Mouse (Mus musculus) MN1 (cell line): Measurements from ENCODE around the gene Ccdc138.

Experiments
- DNase-seq: peaks from one replicate; pipeline ENCODE4 v3.0.0-alpha.2; 2016; ENCODE audit warnings: low spot score

Ccdc138 gene

DNA sequence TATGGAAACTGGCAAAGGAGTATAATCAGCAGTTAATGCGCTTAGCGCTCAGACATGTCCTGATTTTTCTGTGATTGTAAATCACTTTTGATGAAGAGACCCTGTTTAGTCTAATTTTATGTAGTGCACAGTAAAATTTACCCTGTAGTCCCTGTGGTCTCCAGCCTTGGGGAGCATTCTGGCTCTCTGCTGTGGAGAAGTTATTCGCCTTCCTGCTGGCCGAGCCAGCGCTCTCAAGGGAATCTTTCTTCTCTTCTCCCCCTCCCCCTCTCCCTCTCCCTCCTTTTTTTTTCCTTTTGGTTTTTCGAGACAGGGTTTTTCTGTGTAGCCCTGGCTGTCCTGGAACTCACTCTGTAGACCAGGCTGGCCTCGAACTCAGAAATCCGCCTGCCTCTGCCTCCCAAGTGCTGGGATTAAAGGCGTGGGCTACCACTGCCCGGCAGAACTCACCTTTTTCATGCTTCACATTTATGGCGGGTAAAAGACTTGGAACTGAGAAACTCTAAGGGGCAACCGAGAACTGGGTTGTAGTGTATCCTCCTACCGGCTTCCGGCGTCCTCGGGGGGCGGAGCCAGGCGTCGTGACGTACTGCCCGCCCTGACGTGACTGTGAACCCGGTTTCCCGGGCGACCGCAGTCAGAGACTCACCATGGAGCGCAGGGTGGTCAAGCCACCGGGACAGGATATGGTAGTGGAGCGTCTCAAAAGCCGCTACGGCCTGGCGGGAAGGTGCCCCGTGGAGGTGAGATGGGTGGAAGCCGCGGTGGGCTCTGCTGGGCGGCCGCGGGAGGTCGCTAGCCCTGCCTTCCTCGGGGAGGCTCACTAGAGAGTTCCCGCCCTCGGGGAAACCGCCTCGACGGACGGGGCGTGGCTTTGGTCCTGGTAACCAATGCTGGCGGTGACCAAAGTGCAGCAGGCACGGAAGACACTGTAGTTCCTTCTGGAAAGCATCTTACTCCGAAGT is at the start of gene Ccdc138:
Gene Ccdc138 (plus strand): TSS at position 629 of the 965 bp plus-strand sequence.
- peak; percentile 97 for DNase-seq

- DNase-seq = no peak
Observed at GRCm38 (mm10) chr10:58451575-58451974, 46.2 kb upstream of the Ccdc138 start.

- no peak for DNase-seq
Observed at GRCm38 (mm10) chr10:58452185-58452584, 45.6 kb upstream of the Ccdc138 start.

- DNase-seq = no peak
Observed at GRCm38 (mm10) chr10:58459896-58460295, 37.9 kb upstream of the Ccdc138 start.

DNA sequence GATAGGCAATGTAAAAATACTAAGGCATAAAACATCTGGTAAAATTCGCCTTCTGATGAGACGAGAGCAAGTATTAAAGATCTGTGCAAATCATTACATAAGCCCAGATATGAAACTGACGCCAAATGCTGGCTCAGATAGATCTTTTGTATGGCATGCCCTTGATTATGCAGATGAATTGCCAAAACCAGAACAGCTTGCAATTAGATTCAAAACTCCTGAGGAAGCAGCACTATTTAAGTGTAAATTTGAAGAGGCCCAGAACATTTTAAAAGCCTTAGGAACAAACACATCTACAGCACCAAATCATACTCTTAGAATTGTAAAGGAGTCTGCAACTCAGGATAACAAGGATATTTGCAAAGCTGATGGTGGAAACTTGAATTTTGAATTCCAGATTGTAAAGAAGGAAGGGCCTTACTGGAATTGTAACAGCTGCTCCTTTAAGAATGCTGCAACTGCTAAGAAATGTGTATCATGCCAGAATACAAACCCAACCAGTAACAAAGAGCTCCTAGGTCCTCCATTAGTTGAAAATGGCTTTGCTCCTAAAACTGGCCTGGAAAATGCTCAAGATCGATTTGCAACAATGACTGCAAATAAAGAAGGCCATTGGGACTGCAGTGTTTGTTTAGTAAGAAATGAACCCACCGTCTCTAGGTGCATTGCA is 20.5 kb upstream of the Ccdc138 start:
- DNase-seq = no peak

GRCm38 (mm10) chr10:58478071-58478578 is 19.6 kb upstream of the Ccdc138 start:
- DNase-seq = no peak

DNA sequence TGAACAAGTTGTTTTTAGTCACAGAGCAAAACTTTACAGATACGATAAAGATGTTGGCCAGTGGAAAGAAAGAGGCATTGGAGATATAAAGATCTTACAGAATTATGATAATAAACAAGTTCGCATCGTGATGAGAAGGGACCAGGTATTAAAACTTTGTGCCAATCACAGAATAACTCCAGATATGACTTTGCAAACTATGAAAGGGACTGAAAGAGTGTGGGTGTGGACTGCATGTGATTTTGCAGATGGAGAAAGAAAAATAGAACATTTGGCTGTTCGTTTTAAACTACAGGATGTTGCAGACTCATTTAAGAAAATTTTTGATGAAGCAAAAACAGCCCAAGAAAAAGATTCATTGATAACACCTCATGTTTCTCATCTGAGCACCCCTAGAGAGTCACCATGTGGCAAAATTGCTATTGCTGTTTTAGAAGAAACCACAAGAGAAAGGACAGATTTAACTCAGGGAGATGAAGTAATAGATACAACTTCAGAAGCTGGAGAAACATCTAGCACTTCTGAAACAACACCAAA is 17.7 kb upstream of the Ccdc138 start:
- DNase-seq = no peak

DNA sequence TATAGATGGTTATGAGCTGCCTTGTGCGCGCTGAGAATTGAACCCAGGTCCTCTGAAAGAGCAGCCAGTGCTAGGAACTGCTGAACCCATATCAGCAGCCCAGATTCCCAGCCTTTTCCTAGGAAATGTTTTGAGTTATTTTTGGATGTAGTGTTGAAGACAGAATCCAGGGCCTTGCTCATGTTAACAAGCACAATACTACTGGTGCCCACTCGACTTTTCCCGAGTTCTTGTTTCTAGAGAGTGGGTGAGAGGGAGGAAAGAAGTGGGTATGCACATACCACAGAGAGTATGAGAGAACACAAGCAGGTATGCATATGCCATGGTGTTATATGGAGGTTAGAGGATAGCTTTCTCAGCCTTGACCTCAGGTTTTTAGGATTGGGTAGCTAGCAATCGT is 6.7 kb upstream of the Ccdc138 start:
- no peak for DNase-seq

DNA sequence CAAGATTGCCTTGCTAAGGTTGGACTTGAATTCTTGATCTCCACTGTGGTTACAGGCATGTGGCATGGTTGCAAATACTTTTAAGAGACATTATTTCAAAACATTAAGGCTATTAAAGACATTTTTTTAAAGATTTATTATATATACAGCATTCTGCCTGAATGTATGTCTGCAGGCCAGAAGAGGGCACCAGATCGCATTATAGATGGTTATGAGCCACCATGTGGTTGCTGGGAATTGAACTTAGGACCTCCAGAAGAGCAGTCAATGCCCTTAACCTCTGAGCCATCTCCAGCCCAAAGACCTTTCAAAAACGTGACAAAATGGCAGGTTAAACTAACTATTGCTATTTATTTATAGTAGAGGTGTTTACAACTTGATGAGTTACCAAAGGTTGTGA is 2.1 kb upstream of the Ccdc138 start:
- DNase-seq = no peak

- peak; percentile 33 for DNase-seq
Observed at GRCm38 (mm10) chr10:58496732-58497131, 1.0 kb upstream of the Ccdc138 start.

DNA sequence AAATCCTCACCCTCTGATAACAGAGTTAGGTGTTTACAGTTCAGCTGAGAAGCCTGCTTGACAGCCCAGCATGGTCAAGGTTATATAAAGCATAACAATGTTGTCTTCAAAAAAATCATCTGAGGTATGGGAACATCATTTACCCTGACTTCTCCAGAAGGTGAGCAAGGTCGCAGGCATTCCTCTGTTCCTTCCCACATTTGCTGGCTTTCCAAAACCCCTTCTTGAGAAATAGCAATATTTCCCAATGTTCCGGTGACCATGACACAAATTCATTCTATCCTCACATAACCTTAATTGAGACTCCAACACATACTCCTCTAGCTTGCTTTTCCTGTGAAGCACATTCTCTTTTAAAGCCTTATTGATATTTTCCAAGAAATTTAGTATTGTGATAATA is 768 bp downstream of the Ccdc138 start:
- no peak for DNase-seq

GRCm38 (mm10) chr10:58529358-58529757 is 31.6 kb downstream of the Ccdc138 start:
- no peak for DNase-seq

DNA sequence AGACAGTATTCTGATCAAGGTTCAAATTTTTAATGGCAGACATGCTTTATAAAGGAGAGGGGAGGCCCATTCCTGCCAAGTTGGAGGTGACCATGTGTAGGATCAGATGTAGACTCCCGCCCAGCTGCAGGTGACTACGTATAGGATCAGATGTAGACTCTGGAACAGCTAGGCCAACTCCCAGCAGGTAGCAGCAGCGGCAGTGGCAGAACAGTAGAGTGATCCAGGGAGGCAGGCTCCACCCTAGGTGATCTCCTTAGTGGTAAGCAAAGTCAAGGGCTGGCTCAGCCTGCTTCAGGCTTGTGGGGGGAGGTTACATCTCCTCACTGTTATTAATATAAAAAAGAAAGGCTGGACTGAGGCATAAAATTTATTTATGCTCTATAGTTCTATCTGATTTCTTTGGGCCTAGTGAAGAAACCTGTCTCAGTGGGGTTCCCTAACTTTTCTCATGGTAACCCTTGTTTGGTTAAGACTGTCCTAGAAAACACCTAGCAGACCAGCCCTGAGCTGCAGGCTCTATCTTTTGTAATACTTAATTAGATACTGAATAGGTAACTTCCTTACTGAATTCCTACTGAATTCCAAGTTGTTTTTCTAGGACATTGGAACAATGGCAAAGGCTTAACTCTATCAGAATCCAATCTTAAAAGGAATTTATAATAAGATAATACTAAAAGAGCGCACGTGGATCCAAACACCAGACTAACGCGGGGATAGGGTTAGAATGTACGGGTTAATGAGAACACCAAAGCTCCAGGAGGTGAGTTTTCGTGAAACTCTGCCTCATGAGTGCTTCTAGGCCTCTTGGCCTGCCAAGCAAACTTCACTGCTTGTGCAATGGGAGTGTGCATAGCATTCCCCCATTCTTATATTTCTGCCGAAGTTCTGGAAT is 33.4 kb downstream of the Ccdc138 start:
- no peak for DNase-seq

DNA sequence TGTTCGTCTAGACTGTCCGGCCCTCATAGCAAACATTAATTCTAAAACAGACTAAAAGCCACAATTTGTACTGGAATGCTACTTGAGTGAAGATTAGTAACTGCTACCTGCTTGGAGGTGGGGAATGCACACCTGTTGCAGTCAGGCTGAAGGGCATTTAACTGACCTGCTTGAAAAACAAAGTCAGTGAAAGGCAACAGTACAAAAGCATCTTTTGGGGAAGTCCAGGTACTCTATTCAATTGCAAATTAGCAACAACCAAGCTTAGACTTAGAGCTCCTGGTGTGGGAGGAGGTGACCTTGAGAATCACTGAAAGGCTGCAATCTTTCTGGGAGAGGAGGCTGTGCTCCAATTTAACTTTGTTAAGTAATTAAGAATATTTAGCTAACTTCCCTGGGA is 34.4 kb downstream of the Ccdc138 start:
- DNase-seq = no peak

DNA sequence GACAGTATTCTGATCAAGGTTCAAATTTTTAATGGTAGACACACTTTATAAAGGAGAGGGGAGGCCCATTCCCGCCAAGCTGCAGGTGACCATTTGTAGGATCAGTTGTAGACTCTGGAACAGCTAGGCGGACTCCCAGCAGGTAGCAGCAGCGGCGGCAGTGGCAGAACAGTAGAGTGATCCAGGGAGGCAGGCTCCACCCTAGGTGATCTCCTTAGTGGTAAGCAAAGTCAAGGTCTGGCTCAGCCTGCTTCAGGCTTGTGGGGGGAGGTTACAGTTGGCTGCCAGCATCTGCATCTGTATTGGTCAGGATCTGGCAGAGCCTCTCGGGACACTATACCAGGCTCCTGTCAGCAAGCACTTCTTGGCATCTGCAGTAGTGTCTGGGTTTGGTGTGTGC is 38.5 kb downstream of the Ccdc138 start:
- DNase-seq = peak; percentile 51

- DNase-seq = no peak
Observed at GRCm38 (mm10) chr10:58540613-58541012, 42.9 kb downstream of the Ccdc138 start.

DNA sequence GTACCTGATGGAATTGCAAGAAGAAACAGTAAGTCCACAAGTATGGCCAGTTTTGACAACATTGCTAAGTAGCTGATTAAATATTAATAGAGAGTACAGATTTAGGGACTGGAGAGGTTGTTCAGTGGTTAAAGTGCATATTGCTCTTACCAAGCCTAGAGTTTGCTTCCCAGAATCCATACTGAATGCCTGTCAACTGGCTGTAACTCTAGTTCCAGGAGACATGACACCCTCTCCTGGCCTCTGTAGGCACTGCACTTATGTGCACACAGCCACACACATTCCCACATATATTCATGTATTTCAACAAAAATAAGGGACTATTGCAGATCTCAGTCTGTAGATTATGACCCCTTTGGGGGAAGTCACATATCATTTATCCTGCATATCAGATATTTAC is 51.0 kb downstream of the Ccdc138 start:
- DNase-seq = no peak

DNA sequence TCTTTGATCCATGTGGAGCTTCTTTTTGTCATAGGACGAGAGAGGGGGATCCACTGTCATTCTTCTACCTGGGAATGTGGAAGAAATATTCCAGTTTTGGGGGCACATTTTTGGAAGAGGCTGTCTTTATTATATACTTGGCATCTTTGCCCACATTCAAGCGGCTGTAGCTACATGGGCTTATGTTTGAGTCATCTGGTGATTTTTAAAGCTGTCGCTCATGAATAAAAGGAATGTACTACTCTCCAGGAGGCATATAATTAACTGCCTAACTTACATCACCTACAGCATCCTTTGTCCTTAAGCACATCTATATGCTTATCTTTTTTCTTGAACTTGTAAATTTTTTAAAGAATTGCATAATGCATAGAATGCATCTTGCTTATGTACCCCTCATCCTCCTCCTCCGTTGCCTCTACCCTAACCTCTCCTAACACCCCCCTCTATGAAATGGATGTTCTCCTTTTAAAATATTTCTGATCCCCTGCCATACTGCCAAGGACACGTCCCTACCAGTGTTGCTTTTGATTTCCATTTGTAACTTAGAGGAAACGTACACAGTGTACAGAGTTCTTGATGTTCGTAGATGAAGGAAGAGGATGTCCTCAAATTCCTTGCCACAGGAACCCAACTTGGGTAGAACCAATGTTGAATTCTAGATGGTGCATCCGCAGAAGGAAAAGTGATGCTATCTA is 57.1 kb downstream of the Ccdc138 start:
- no peak for DNase-seq

- no peak for DNase-seq
Observed at GRCm38 (mm10) chr10:58559098-58559497, 61.4 kb downstream of the Ccdc138 start.

- peak; percentile 61 for DNase-seq
Observed at GRCm38 (mm10) chr10:58559901-58560300, 62.2 kb downstream of the Ccdc138 start.

DNA sequence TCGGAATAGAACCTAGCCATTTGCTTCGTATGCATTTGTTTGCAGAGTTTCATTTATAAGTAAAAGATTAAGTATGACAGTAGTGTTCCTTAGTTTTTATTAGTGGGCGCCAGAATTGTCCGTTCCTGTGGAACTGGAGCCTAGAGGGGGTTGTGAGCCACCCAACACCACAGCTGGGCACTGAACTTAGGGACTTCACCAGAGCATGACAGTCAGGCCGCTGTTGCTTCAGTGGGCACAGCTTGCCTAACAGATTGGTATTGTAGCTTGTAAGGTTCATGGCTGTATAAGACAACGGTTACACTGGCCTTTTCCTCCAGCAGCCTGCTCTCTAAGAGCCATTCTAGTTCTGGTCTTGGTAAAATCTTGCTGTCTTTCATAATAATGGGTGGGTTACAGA is 62.8 kb downstream of the Ccdc138 start:
- no peak for DNase-seq
